Mouse (Mus musculus): ENCODE data around the gene Tmem151a.

Tmem151a gene

GRCm38 (mm10) chr19:5045531-5045930 is 39.8 kb downstream of the Tmem151a start:
- no peak for DNase-seq (ENCODE audit: low spot score in 2 of 2)

DNA sequence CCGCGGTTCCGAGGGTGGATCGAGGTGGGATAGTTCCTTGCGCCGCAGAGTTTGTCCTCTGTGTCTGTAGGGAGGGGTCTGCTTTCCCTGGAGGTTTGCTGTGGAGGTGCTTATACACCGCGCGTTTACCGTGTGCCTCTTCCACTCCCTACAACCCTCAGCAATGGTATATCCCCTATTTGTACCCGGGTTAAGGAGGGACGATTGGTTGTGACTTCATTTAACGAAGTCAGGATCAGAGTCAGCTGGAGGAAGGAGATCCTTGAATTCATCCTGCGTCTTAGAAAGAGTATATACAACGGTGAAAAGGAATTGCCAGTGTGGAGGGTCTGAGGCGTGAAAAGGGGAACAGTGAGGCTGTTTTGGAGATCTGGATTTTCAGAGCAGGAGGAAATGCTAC is 43.7 kb downstream of the Tmem151a start:
- DNase-seq (ENCODE audit: low spot score in 2 of 2), result no peak

DNA sequence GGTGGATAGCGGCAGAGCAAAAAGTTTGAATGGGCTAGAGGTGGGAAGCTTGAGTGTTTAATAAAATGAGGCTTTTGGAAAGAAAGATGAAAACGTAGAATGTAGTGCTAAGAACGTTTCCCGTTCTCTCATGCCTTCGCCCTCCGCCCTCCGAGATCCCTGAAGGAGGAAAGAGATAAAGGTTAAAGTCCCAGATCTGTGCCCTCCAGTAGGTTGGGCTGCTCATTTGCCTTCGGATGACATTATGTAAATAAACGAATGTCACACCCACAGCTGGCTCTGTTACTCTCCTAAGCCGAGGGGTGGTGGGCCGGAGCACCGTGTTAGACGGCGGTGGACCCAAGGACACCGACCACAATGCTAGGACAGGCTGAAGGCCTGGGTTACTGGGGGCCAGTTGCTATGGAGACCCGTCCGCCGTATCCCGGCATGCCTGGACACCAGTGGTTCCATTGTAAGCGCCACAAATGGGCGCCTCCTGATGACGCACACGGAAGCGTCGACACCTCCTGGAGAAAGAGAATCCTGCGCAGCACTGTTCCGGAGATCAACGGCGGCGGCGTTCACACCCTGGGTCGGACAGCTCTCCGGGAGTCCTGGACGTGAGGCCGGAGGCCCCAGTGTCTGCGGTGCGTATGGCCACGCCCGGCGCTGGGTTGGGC is 44.3 kb downstream of the Tmem151a start, which contains the start of gene Brms1:
Gene Brms1, plus strand, starts transcription at position 493 of the 662 bp plus-strand sequence.
- DNase-seq (ENCODE audit: low spot score in 2 of 2), result peak; percentile 81 to 86

GRCm38 (mm10) chr19:5039301-5040114 is 45.8 kb downstream of the Tmem151a start:
- no peak for DNase-seq (ENCODE audit: low spot score in 2 of 2)

DNA sequence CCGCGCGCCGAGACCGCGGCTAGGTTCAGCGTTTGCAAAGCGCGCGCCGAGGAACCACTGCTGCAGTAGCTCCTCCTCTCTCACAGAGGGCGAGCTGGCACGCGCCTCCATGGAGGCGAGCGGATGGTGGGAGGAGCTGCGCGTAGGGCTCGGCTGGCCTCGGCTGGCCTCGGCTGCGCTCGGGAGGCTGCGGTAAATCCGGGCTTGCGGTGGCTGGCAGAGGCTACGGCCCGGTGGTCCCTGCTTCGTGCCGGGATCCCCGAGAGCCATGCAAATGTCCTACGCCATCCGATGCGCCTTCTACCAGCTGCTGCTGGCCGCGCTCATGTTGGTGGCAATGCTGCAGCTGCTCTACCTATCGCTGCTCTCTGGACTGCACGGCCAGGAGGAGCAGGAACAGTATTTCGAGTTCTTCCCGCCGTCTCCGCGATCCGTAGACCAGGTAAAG is 46.6 kb downstream of the Tmem151a start, which contains the start of the genes B4gat1 and AC124502.3:
Gene B4gat1, plus strand, starts transcription at position 118 of the 448 bp plus-strand sequence.
Gene AC124502.3, plus strand, starts transcription at position 183 of the 448 bp plus-strand sequence.
- peak; percentile 66 to 80 for DNase-seq (ENCODE audit: low spot score in 2 of 2)

GRCm38 (mm10) chr19:5037678-5038571 is 47.4 kb downstream of the Tmem151a start:
- peak in 1 of 2 experiments; percentile 46 for DNase-seq (ENCODE audit: low spot score in 2 of 2)

- no peak for DNase-seq (ENCODE audit: low spot score in 2 of 2)
These were observed 48.8 kb downstream of the Tmem151a start for GRCm38 (mm10) chr19:5036577-5036976.

- DNase-seq (ENCODE audit: low spot score in 2 of 2), result no peak
These were observed 52.6 kb downstream of the Tmem151a start for GRCm38 (mm10) chr19:5032686-5033085.

DNA sequence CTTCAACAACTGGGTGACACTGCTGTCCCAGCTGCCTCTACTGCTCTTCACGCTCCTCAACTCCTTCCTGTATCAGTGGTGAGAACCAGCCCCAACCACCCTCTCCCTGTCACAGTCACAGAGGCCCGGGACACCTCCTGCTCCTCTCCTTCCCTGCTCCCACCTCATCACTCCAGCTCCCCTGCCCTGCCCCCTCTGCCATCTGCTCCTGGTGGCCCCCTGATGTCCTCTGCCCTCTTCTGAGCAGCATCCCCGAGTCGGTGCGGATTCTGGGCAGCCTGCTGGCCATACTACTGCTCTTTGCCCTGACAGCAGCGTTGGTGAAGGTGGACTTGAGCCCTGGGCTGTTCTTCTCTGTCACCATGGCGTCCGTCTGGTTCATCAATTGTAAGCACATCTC is 59.2 kb downstream of the Tmem151a start:
- no peak for DNase-seq (ENCODE audit: low spot score in 2 of 2)

- peak; percentile 83 to 84 for DNase-seq (ENCODE audit: low spot score in 2 of 2)
These were observed 61.5 kb downstream of the Tmem151a start, which contains the start of gene Slc29a2 for GRCm38 (mm10) chr19:5023621-5024479. Slc29a2 (plus strand) TSS chr19:5023860.

DNA sequence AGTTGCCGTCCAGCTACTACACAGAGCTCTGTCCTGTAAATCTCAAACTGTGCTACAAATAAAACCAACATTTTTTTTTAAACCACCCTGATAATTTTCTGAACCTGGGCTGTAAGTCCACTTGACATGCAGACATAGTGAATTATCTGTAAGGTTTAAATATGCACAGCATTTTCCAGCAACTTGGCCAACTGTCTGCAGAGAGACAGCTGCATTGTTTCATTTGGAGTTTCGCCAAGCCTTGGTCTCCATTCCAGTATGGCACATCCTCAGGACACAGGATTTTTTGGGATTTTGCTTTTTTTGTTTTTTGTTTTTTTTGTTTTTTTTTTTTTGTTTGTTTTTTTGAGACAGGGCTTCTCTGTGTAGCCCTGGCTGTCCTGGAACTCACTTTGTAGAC is 63.9 kb downstream of the Tmem151a start:
- DNase-seq (ENCODE audit: low spot score in 2 of 2), result no peak
